Mouse (Mus musculus) MEL (cell line): ENCODE measurements around the gene Ppard. TPM values are rescaled to one million over a fixed set of nuclear protein-coding genes. Genes with fewer than 3 reads are reported as not detected.

ENCODE experiments used
- DNase-seq: peaks from one replicate; pipeline ENCODE4 v3.0.0; 2011; ENCODE audit warnings: low read depth, low spot score
- H3K27ac ChIP-seq: 2 replicates; pipeline ENCODE4 v1.5.1; 2012; ENCODE audit warnings: low read depth, mild to moderate bottlenecking, control low read depth, low read length, moderate library complexity; ENCODE audit not compliant: control insufficient read depth
- H3K27me3 ChIP-seq, 2 experiments: fragments of 150-350 bp in 1 of 2; sonication (generic) in 1 of 2; 2 replicates each; pipeline ENCODE4 v1.6.1; 2012; ENCODE audit warnings: low read length in 2 of 2, mild to moderate bottlenecking in 2 of 2, improper control_type of control experiment in 1 of 2, moderate library complexity in 1 of 2; ENCODE audit not compliant: insufficient read depth in 2 of 2, control insufficient read depth in 1 of 2
- H3K36me3 ChIP-seq, 2 experiments: 2 replicates each; pipeline ENCODE4 v1.6.1; 2012 to 2014; ENCODE audit warnings: low read length in 2 of 2, improper control_type of control experiment in 1 of 2, inconsistent platforms in 1 of 2, mild to moderate bottlenecking in 1 of 2; ENCODE audit not compliant: insufficient read depth in 2 of 2, control insufficient read depth in 1 of 2
- H3K4me1 ChIP-seq, 2 experiments: fragments of 150-350 bp in 1 of 2; sonication (generic) in 1 of 2; 2 replicates each; pipeline ENCODE4 v1.6.1; 2012; ENCODE audit warnings: low read length in 2 of 2, improper control_type of control experiment in 1 of 2, mild to moderate bottlenecking in 1 of 2; ENCODE audit not compliant: insufficient read depth in 2 of 2, control insufficient read depth in 1 of 2
- H3K4me3 ChIP-seq, 2 experiments: fragments of 150-350 bp in 1 of 2; sonication (generic) in 1 of 2; 2 replicates each; pipeline ENCODE4 v1.5.1; 2012; ENCODE audit warnings: low read depth in 2 of 2, low read length in 2 of 2, mild to moderate bottlenecking in 2 of 2, moderate library complexity in 2 of 2, control low read depth in 1 of 2, improper control_type of control experiment in 1 of 2; ENCODE audit not compliant: control insufficient read depth in 1 of 2, insufficient read depth in 1 of 2
- H3K79me2 ChIP-seq: 2 replicates; pipeline ENCODE4 v1.6.1; 2012; ENCODE audit warnings: mild to moderate bottlenecking, low read length, moderate library complexity; ENCODE audit not compliant: control insufficient read depth, poor library complexity, insufficient read depth
- H3K9ac ChIP-seq: 2 replicates; pipeline ENCODE4 v1.6.1; 2012; ENCODE audit warnings: low read depth, mild to moderate bottlenecking, control low read depth, low read length, moderate library complexity; ENCODE audit not compliant: control insufficient read depth, poor library complexity, severe bottlenecking
- H3K9me3 ChIP-seq: fragments of 150-350 bp; sonication (generic); replicated peaks from 2 replicates; pipeline ENCODE4 v1.6.1; 2012; ENCODE audit warnings: mild to moderate bottlenecking, low read length, improper control_type of control experiment, moderate library complexity; ENCODE audit not compliant: insufficient read depth
- CHD2 ChIP-seq: IDR thresholded peaks from 2 replicates; pipeline ENCODE4 v1.6.1; 2011; ENCODE audit warnings: low read length, improper control_type of control experiment
- ELF1 ChIP-seq: IDR thresholded peaks from 2 replicates; pipeline ENCODE4 v1.6.1; 2014; ENCODE audit warnings: low read depth, mild to moderate bottlenecking, inconsistent platforms, low read length, improper control_type of control experiment, moderate library complexity
- GABPA ChIP-seq: IDR thresholded peaks from 2 replicates; pipeline ENCODE4 v1.6.1; 2012; ENCODE audit warnings: low read depth, mild to moderate bottlenecking, inconsistent platforms, low read length, improper control_type of control experiment, moderate library complexity
- HCFC1 ChIP-seq: IDR thresholded peaks from 2 replicates; pipeline ENCODE4 v1.6.1; 2012; ENCODE audit warnings: low read depth, mild to moderate bottlenecking, inconsistent platforms, low read length, improper control_type of control experiment, moderate library complexity
- KAT2A ChIP-seq: conservative IDR thresholded peaks from 2 replicates; pipeline ENCODE4 v1.6.1; 2012; ENCODE audit warnings: low read depth, low read length, improper control_type of control experiment, inconsistent platforms
- MAX ChIP-seq: IDR thresholded peaks from 2 replicates; pipeline ENCODE4 v1.6.1; 2011; ENCODE audit warnings: low read length, improper control_type of control experiment
- MEF2A ChIP-seq: IDR thresholded peaks from 2 replicates; pipeline ENCODE4 v1.6.1; 2014; ENCODE audit warnings: low read depth, mild to moderate bottlenecking, inconsistent platforms, low read length, improper control_type of control experiment; ENCODE audit not compliant: poor library complexity, insufficient replicate concordance, severe bottlenecking; ENCODE audit errors: extremely low read depth
- MXI1 ChIP-seq: IDR thresholded peaks from 2 replicates; pipeline ENCODE4 v1.6.1; 2011; ENCODE audit warnings: mild to moderate bottlenecking, low read depth, low read length, improper control_type of control experiment
- MYB ChIP-seq: IDR thresholded peaks from 2 replicates; pipeline ENCODE4 v1.6.1; 2011; ENCODE audit warnings: mild to moderate bottlenecking, low read depth, low read length, improper control_type of control experiment
- RAD21 ChIP-seq: IDR thresholded peaks from 2 replicates; pipeline ENCODE4 v1.6.1; 2011; ENCODE audit warnings: mild to moderate bottlenecking, low read depth, low read length, improper control_type of control experiment
- RCOR1 ChIP-seq: IDR thresholded peaks from 2 replicates; pipeline ENCODE4 v1.6.1; 2012; ENCODE audit warnings: low read depth, mild to moderate bottlenecking, inconsistent platforms, low read length, improper control_type of control experiment
- TBP ChIP-seq: IDR thresholded peaks from 2 replicates; pipeline ENCODE4 v1.8.0; 2011; ENCODE audit warnings: low read depth, low read length, improper control_type of control experiment
- TCF12 ChIP-seq: IDR thresholded peaks from 2 replicates; pipeline ENCODE4 v1.6.1; 2014; ENCODE audit warnings: low read depth, mild to moderate bottlenecking, inconsistent platforms, low read length, improper control_type of control experiment, moderate library complexity
- USF1 ChIP-seq: IDR thresholded peaks from 2 replicates; pipeline ENCODE4 v1.6.1; 2014; ENCODE audit warnings: low read depth, mild to moderate bottlenecking, inconsistent platforms, low read length, improper control_type of control experiment, moderate library complexity
- USF2 ChIP-seq, 2 experiments: IDR thresholded peaks; 2 replicates each; pipeline ENCODE4 v1.6.1; 2011 to 2012; ENCODE audit warnings: improper control_type of control experiment in 2 of 2, low read length in 2 of 2, borderline replicate concordance in 1 of 2, inconsistent platforms in 1 of 2, low read depth in 1 of 2, mild to moderate bottlenecking in 1 of 2; ENCODE audit not compliant: insufficient read depth in 1 of 2
- ZC3H11A ChIP-seq: IDR thresholded peaks from 2 replicates; pipeline ENCODE4 v1.6.1; 2012; ENCODE audit warnings: low read depth, mild to moderate bottlenecking, inconsistent platforms, low read length, improper control_type of control experiment
- polyA plus RNA-seq, 2 experiments: library from polyadenylated mRNA; stranded (reverse) in 1 of 2; unstranded in 1 of 2; fragments of >175 nt in 1 of 2; fragments of >200 nt in 1 of 2; gene quantifications; 2 replicates each; pipeline versions ENCODE4 v1.2.1 to v1.2.4; 2012; ENCODE audit warnings: low replicate concordance in 2 of 2, low read depth in 1 of 2; ENCODE audit not compliant: insufficient read length in 2 of 2, insufficient read depth in 1 of 2, missing spikeins in 1 of 2
- total RNA-seq: library from RNA; depleted of rRNA; stranded (reverse); fragments of 300-350 nt; gene quantifications from 2 replicates; pipeline ENCODE4 v1.2.3, GENCODE M21; 2012

Gene Ppard
- total and polyA plus RNA-seq, 3 experiments, result 3.5 to 12.7 TPM; not detected in 1

DNA sequence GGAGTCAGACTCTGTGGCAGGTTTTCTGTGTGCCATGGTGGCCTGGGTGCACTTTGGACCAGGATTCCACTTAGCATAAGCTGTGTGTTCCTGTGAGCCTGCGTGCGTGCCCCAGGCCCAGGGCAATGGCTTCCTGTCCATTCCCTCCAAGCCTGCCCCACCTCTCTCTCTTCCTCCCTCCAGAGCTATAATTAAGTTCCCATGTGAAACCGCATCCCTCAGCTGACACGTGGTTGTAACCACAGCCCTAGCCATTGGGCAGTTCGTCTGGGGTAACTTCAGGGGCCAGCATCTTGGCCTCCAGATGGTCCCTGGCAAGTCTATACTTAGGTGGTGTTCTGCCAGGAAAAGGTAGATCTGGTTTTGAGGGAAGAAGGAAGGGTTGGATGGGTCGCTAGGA is 15.1 kb downstream of the Ppard start:
- Histone ChIP-seq H3K36me3 (no peaks in the 10 kb centered on the region; a peak in 1 of 4 replicates), H3K27ac (no peak overlapping the region), H3K4me3 (no peak overlapping the region), H3K9ac (no peak overlapping the region), H3K79me2 (no peaks in the 10 kb centered on the region), H3K9me3 (no peaks in the 10 kb centered on the region), H3K27me3 (no peaks in the 10 kb centered on the region), H3K4me1 (no peaks in the 10 kb centered on the region)
- no peak for TF ChIP-seq RAD21
- no peak for TF ChIP-seq GABPA
- DNase-seq, result no peak

DNA sequence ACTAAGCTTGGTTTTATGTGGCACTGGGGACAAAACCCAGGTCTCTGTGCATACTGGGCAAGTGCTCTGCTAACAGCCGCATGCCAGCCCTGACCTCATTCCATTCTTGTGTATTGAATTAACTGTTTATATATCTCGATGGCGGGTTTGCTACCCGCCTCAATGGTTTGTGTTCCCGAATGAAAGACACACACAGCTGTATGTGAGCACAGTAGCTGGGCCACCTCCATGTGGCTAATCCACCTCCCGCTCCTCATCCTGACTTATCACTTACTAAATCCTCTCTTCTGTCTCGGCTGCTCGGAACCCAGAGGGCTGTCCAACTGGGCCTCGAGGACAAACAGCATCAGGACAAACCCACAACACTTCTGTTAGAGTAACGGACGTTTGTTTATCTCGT is 16.6 kb downstream of the Ppard start:
- no peak overlapping the region for H3K27ac ChIP-seq
- no peaks in the 10 kb centered on the region for H3K4me1 ChIP-seq

DNA sequence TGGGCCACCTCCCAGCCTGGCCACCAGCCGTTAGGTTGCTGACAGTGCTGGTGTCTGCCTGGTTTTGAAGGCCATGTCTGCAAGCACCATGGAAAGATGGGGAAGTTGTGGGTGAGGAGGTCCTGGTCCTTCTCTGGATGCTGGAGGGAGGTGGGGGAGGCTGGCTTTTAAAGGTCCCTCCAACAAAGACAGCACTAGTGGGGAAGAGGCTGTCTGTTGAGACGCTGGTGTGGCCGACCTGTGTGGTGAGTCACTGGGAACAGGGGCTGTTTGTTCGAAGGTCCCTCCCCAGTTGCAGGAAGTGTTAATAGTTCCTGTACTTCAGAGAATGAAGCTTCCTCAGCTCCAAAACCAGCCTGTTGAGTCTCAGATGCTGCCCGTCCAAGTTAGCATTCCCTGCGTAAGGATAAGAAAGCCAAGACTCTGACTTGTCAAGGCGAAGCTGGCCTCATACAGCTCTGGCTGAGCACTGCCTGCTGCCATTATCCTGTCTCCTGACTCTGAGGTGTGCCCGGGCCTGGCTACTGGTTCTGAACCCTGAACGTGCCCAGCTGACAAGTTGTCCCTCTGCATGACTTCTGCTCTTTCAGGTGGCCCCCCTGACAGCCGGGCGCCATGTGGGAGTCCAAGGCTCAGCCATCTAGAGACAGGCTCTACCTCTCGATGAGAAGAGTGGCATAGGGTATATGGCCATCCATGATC is 19.2 kb downstream of the Ppard start:
- peaks cover 3 to 12% of the 10 kb centered on the region in 2 experiments; a peak in 3 of 4 replicates for H3K4me1 ChIP-seq
- TF ChIP-seq RAD21 (no peak), MAX (no peak), HCFC1 (no peak), GABPA (no peak), TCF12 (no peak), USF1 (no peak), MYB (no peak), MXI1 (no peak), CHD2 (no peak), RCOR1 (no peak), KAT2A (no peak), USF2 (IDR thresholded peaks at IDR 0.05; ENCODE audit: borderline replicate concordance in 1 of 2, insufficient read depth in 1 of 2, low read depth in 1 of 2, low read length in 2 of 2) (no peak), MEF2A (no peak), ZC3H11A (no peak), ELF1 (no peak)
- TF ChIP-seq, all 39 proteins: peak for 0
- no peak for DNase-seq
- no peak overlapping the region for H3K9ac ChIP-seq
- no peaks in the 10 kb centered on the region for H3K79me2 ChIP-seq
- no peaks in the 10 kb centered on the region for H3K27me3 ChIP-seq
- H3K4me3 ChIP-seq, result no peak overlapping the region
- H3K27ac ChIP-seq, result no peak overlapping the region
- H3K36me3 ChIP-seq, result peaks cover 0 to 6% of the 10 kb centered on the region in 2 experiments; a peak in 3 of 4 replicates
- H3K9me3 ChIP-seq, result no peaks in the 10 kb centered on the region

More for the DNA sequence above, 16.6 kb downstream of the Ppard start:
- Histone ChIP-seq H3K36me3 (no peaks in the 10 kb centered on the region; a peak in 1 of 4 replicates), H3K9ac (no peak overlapping the region), H3K79me2 (no peaks in the 10 kb centered on the region), H3K9me3 (no peaks in the 10 kb centered on the region), H3K4me3 (no peak overlapping the region), H3K27me3 (no peaks in the 10 kb centered on the region)
- DNase-seq, result no peak
- no peak for TF ChIP-seq TBP
